Mouse (Mus musculus) forebrain, postnatal 0 days (tissue): Measurements from ENCODE around the gene Casz1. TPM values are rescaled to one million over a fixed set of nuclear protein-coding genes. Genes with fewer than 3 reads are reported as not detected.

Experiments
- ATAC-seq: fragments of 200-750 bp; cut with Nextera tagmentation; 2 replicates; pipeline ENCODE4 v1.8.0; 2017; ENCODE audit warnings: mild to moderate bottlenecking, moderate library complexity
- DNase-seq: peaks from one replicate; pipeline ENCODE4 v3.0.0-alpha.2; 2015
- H3K27ac ChIP-seq: fragments of 300-500 bp; sonication (generic); 2 replicates; pipeline ENCODE4 v1.5.1; 2014; ENCODE audit warnings: low read depth, mild to moderate bottlenecking, antibody characterized with exemption, low read length, moderate library complexity, mixed read lengths
- H3K27me3 ChIP-seq: fragments of 300-500 bp; sonication (generic); 2 replicates; pipeline ENCODE4 v1.6.1; 2014; ENCODE audit warnings: mild to moderate bottlenecking, low read length, mixed read lengths; ENCODE audit not compliant: insufficient read depth
- H3K36me3 ChIP-seq: fragments of 300-500 bp; sonication (generic); 2 replicates; pipeline ENCODE4 v1.6.1; 2014; ENCODE audit warnings: mild to moderate bottlenecking, moderate library complexity; ENCODE audit not compliant: insufficient read depth
- H3K4me1 ChIP-seq: fragments of 300-500 bp; sonication (generic); 2 replicates; pipeline ENCODE4 v1.6.1; 2014; ENCODE audit warnings: antibody characterized with exemption; ENCODE audit not compliant: insufficient read depth
- H3K4me2 ChIP-seq: fragments of 300-500 bp; sonication (generic); 2 replicates; pipeline ENCODE4 v1.6.1; 2014; ENCODE audit warnings: low read depth, mild to moderate bottlenecking, moderate library complexity
- H3K4me3 ChIP-seq: fragments of 300-500 bp; sonication (generic); 2 replicates; pipeline ENCODE4 v1.5.1; 2014; ENCODE audit warnings: low read depth, low read length, mixed read lengths
- H3K9ac ChIP-seq: fragments of 300-500 bp; sonication (generic); 2 replicates; pipeline ENCODE4 v1.6.1; 2014; ENCODE audit warnings: mild to moderate bottlenecking
- H3K9me3 ChIP-seq: fragments of 300-500 bp; sonication (generic); 2 replicates; pipeline ENCODE4 v1.6.1; 2016; ENCODE audit warnings: low read length
- CTCF ChIP-seq: sonication (generic); IDR thresholded peaks from 2 replicates; pipeline ENCODE4 v1.5.1; 2016; ENCODE audit warnings: antibody characterized with exemption, control low read depth, low read depth
- WGBS: fragments of 180-500 bp; shearing (Covaris S2); extraction: QIAGEN DNeasy Blood & Tissue Kit; methylation state at CpG from one replicate; pipeline ENCODE4 v1.1.7; 2014; 5-methylcytosine and 5-hydroxymethylcytosine counted together
- polyA plus RNA-seq: library from polyadenylated mRNA; unstranded; fragments of >200 nt; fragmentation: Nextera tagmentation; extraction: Ambion mirVana; gene quantifications from 2 replicates; pipeline ENCODE4 v1.2.1, GENCODE M21; 2015
- total RNA-seq: library from RNA; depleted of rRNA; stranded (reverse); fragments of >200 nt; gene quantifications from 2 replicates; pipeline ENCODE4 v1.2.3, GENCODE M21; 2014

Casz1 gene
- total and polyA plus RNA-seq, 2 experiments from 2014 or later, result 1.1 to 3.1 TPM

- DNase-seq, result peak; percentile 61
These were observed 22.7 kb upstream of the Casz1 start for GRCm38 (mm10) chr4:148781516-148781915.

DNA sequence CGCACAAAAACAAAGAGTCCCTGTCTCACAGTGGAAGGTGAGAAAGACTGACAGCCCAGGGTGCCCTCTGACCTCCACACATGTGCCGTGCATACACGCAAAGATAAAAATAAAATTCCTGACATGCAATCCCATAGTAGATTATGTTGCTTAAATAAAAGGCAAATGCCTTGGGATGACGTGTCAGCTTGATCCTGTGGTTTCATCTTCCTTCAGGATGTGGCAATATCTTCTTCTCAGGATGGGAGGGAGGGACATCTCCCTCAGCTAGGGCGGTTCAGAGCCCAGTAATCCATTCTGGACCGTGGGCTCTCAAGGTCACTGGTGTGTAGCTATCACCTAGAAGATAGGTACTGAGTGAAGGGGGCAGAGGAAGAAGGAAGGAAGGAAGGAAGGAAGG is 21.3 kb upstream of the Casz1 start:
- no peak for ATAC-seq
- Histone ChIP-seq H3K4me2 (no peak overlapping the region), H3K4me1 (no peaks in the 10 kb centered on the region), H3K4me3 (no peak overlapping the region), H3K27me3 (no peaks in the 10 kb centered on the region; the same call in 1 of the 2 replicates), H3K36me3 (no peaks in the 10 kb centered on the region), H3K9ac (no peak overlapping the region), H3K9me3 (no peaks in the 10 kb centered on the region), H3K27ac (no peak overlapping the region)
- no peak for DNase-seq
- TF ChIP-seq CTCF, result no peak
- WGBS, result 92% methylated on average over 6 of the region's 6 CpGs

More at GRCm38 (mm10) chr4:148781516-148781915, 22.7 kb upstream of the Casz1 start:
- no peak overlapping the region for H3K27ac ChIP-seq
- no peaks in the 10 kb centered on the region for H3K36me3 ChIP-seq
- no peak overlapping the region for H3K4me3 ChIP-seq
- H3K9me3 ChIP-seq, result no peaks in the 10 kb centered on the region
- no peaks in the 10 kb centered on the region for H3K4me1 ChIP-seq
- no peak overlapping the region for H3K9ac ChIP-seq
- no peaks in the 10 kb centered on the region; the same call in 1 of the 2 replicates for H3K27me3 ChIP-seq
- no peak for TF ChIP-seq CTCF
- ATAC-seq, result no peak
- 26% methylated on average over 7 of the region's 7 CpGs for WGBS
- H3K4me2 ChIP-seq, result no peak overlapping the region

DNA sequence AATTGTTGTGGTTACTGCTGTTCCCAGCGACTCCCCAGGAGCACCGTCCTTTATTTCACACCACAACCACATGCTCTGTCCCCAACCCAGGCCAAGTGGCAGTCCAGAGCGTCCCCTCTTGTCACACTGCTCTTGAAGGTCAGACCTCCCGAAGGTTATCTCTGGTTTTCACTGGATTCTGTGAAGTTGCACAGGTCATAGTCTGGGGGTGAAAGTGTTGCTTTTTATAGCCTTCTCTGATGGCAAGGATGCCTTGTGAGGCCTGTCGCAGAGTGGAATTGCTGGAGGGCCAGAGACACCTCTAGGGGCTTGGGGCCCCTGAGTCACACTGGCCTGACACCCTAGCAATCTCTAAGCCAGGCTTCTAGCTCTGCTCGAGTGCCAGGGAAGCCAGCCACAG is 20.5 kb upstream of the Casz1 start:
- H3K36me3 ChIP-seq, result no peaks in the 10 kb centered on the region
- H3K27me3 ChIP-seq, result peaks cover 4% of the 10 kb centered on the region; the same call in 1 of the 2 replicates
- no peak overlapping the region for H3K9ac ChIP-seq
- TF ChIP-seq CTCF, result no peak
- H3K27ac ChIP-seq, result no peak overlapping the region
- no peaks in the 10 kb centered on the region for H3K9me3 ChIP-seq
- no peaks in the 10 kb centered on the region for H3K4me1 ChIP-seq
- WGBS, result 83% methylated on average over 6 of the region's 6 CpGs
- no peak for DNase-seq
- no peak for ATAC-seq
- H3K4me2 ChIP-seq, result no peak overlapping the region
- no peak overlapping the region for H3K4me3 ChIP-seq

- Histone ChIP-seq H3K36me3 (no peaks in the 10 kb centered on the region), H3K27me3 (peaks cover 13% of the 10 kb centered on the region), H3K4me1 (no peaks in the 10 kb centered on the region), H3K4me2 (no peak overlapping the region), H3K9ac (no peak overlapping the region), H3K9me3 (no peaks in the 10 kb centered on the region), H3K27ac (no peak overlapping the region), H3K4me3 (no peak overlapping the region)
- WGBS, result 91% methylated on average over 6 of the region's 6 CpGs
- TF ChIP-seq CTCF, result no peak
- no peak for DNase-seq
- no peak for ATAC-seq
These were observed 19.1 kb upstream of the Casz1 start for GRCm38 (mm10) chr4:148785053-148785567.

DNA sequence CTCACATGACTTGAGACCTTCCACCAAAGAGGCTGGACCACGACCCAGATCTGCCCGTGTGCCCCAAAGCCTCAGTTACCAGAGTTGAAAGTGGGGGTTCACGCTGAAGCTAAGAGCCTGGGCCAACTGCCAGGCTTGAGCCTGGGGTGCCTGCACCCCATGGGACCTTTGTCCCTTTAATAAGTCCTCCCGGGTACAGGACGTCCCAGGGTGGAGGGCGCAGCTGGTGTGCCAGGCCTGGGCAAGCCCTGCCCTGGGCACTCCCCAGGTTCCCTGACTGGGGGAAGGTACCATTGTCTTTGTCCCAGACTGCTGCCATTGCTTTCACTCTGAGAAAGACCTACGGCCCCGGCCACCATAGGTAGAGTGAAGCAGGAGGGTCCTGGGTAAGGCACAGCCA is 18.2 kb upstream of the Casz1 start:
- 68% methylated on average over 8 of the region's 8 CpGs for WGBS
- Histone ChIP-seq H3K9me3 (no peaks in the 10 kb centered on the region), H3K27ac (no peak overlapping the region), H3K9ac (no peak overlapping the region), H3K4me3 (no peak overlapping the region), H3K36me3 (no peaks in the 10 kb centered on the region), H3K4me1 (no peaks in the 10 kb centered on the region), H3K4me2 (no peak overlapping the region), H3K27me3 (peaks cover 13% of the 10 kb centered on the region)
- no peak for TF ChIP-seq CTCF
- DNase-seq (no peak), ATAC-seq (no peak)

DNA sequence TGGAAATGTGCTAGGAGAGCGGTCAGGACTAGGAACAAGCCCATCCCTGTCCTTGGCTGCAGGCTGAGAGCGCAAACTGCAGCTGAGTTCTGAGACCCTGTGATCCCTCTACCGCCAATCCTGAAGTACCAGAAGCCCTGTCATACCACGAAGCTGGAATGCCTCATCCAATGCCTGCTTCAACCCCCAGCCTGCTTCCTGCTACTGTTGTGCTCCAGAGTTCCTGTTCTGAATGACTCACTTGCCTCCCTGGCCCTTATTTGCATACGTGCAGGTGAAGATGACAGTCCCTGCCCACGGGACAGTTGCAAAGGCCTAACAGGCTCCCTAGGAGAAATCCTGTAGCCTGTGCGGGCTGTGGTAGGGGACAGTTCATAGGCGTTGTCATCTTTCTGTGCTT is 13.3 kb upstream of the Casz1 start:
- DNase-seq (no peak), ATAC-seq (no peak)
- no peaks in the 10 kb centered on the region for H3K9me3 ChIP-seq
- TF ChIP-seq CTCF, result no peak
- H3K9ac ChIP-seq, result no peak overlapping the region
- H3K27me3 ChIP-seq, result peaks cover 19% of the 10 kb centered on the region
- H3K36me3 ChIP-seq, result no peaks in the 10 kb centered on the region
- no peak overlapping the region for H3K4me3 ChIP-seq
- H3K27ac ChIP-seq, result no peak overlapping the region
- WGBS, result 75% methylated on average over 8 of the region's 8 CpGs
- no peak overlapping the region for H3K4me2 ChIP-seq
- H3K4me1 ChIP-seq, result no peaks in the 10 kb centered on the region

DNA sequence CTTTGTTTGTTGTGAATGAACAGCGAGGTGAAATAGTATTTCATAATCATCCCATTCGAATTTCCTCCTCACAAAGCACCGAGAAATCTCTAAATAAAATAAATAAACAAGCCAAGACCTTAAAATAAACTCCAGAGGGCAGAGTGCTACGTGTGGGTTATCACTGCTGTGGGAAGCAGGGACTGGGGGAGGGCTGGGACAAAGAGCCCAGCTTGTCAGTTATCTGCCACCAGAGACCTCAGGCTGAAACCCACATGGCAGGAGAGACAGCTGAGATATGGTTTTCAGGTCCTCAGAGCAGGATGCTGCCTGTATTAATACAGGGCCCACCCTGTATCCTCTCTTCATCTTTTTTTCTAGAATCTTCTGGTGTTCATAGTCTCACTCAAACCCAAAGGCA is 9.2 kb upstream of the Casz1 start:
- no peaks in the 10 kb centered on the region for H3K4me1 ChIP-seq
- no peak overlapping the region for H3K9ac ChIP-seq
- H3K27me3 ChIP-seq, result peaks cover 9% of the 10 kb centered on the region
- H3K36me3 ChIP-seq, result no peaks in the 10 kb centered on the region
- H3K27ac ChIP-seq, result no peak overlapping the region
- DNase-seq (no peak), ATAC-seq (no peak)
- no peaks in the 10 kb centered on the region for H3K9me3 ChIP-seq
- H3K4me2 ChIP-seq, result no peak overlapping the region
- no peak overlapping the region for H3K4me3 ChIP-seq
- WGBS, result 64% methylated on average over 4 of the region's 4 CpGs
- TF ChIP-seq CTCF, result no peak
